Mouse (Mus musculus): Measurements from ENCODE around the gene Ipo4. TPM values are rescaled to one million over a fixed set of nuclear protein-coding genes. Genes with fewer than 3 reads are reported as not detected.

Ipo4 gene
- polyA plus RNA-seq, 1 experiment = 38.3 TPM

DNA sequence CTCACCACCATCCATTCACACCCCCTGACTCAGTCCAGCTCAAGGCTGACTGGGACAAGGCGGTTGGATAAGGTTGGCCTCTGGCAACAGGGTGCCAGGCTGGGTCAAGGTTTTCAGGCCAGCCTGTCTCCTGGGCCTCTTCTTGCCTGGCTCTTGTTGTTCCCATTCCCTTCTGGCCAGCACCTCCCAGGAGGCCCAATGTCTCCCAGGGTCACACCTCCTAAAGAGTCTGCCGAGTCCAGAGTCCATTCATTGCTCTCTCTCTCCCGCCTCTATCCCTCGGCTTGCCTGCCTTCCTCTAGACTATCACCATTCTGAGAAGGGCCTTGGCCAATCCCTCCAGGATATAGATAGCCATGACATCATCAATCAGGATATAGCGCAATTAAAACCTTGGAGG lies 22.3 kb upstream of the Ipo4 start:
- Histone ChIP-seq H3K4me1 (peaks cover 32% of the 10 kb centered on the region), H3K4me3 (replicated peaks) (no peak overlapping the region), H3K27me3 (replicated peaks) (no peaks in the 10 kb centered on the region), H3K36me3 (replicated peaks; ENCODE audit: low read length) (peaks cover 43% of the 10 kb centered on the region), H3K9me3 (no peaks in the 10 kb centered on the region)
- TF ChIP-seq GATA1 (IDR thresholded peaks at IDR 0.05; ENCODE audit: borderline replicate concordance, low read length) = no peak
- no peak for TF ChIP-seq FLI1 (IDR thresholded peaks at IDR 0.05; ENCODE audit: low read length)

DNA sequence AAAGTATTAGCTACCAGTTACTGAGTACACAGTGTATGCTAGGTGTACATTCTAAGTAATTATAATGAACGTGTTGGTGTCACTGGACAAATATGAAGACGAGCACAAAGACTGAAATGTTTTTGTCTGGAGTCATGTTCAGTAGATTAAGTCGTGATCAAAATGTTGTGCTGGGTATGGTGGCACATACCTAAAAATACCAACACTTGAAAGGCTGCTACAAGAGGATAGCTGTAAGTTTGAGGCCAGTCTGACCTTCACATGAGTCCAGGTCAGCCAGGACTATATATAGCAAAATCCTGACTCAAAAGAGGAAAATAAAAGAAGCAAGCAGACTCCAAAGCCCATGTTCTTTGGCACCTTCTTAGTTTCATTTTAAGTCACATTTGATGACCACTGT lies 21.2 kb upstream of the Ipo4 start:
- Histone ChIP-seq H3K4me3 (replicated peaks) (no peak overlapping the region), H3K27me3 (replicated peaks) (peaks cover 2% of the 10 kb centered on the region), H3K4me1 (peaks cover 32% of the 10 kb centered on the region), H3K9me3 (no peaks in the 10 kb centered on the region), H3K36me3 (replicated peaks; ENCODE audit: low read length) (peaks cover 32% of the 10 kb centered on the region)
- no peak for TF ChIP-seq GATA1 (IDR thresholded peaks at IDR 0.05; ENCODE audit: borderline replicate concordance, low read length)
- TF ChIP-seq FLI1 (IDR thresholded peaks at IDR 0.05; ENCODE audit: low read length) = no peak

DNA sequence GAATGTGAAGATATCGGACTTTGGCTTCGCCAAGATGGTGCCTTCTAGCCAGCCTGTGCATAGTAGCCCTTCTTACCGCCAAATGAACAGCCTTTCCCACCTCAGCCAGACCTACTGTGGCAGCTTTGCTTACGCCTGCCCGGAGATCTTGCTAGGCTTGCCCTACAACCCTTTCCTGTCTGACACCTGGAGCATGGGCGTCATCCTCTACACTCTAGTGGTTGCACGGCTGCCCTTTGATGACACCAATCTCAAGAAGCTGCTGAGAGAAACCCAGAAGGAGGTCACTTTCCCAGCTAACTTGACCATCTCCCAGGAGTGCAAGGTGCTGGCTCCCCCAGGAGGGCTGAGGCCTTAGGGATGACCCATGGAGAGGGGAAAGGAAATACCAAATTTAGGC lies 15.8 kb upstream of the Ipo4 start:
- Histone ChIP-seq H3K4me3 (replicated peaks) (no peak overlapping the region), H3K36me3 (replicated peaks; ENCODE audit: low read length) (peaks cover 11% of the 10 kb centered on the region), H3K4me1 (peaks cover 15% of the 10 kb centered on the region), H3K9me3 (no peaks in the 10 kb centered on the region), H3K27me3 (replicated peaks) (peaks cover 5% of the 10 kb centered on the region)
- no peak for TF ChIP-seq GATA1 (IDR thresholded peaks at IDR 0.05; ENCODE audit: borderline replicate concordance, low read length)
- TF ChIP-seq FLI1 (IDR thresholded peaks at IDR 0.05; ENCODE audit: low read length) = no peak

- peaks cover 5% of the 10 kb centered on the region for H3K27me3 ChIP-seq (replicated peaks)
- H3K36me3 ChIP-seq (replicated peaks; ENCODE audit: low read length) = peaks cover 19% of the 10 kb centered on the region
- H3K4me1 ChIP-seq = peaks cover 21% of the 10 kb centered on the region
- TF ChIP-seq FLI1 (IDR thresholded peaks at IDR 0.05; ENCODE audit: low read length) (no peak), GATA1 (IDR thresholded peaks at IDR 0.05; ENCODE audit: borderline replicate concordance, low read length) (no peak)
- no peaks in the 10 kb centered on the region for H3K9me3 ChIP-seq
- H3K4me3 ChIP-seq (replicated peaks) = no peak within 1 kb of the TSS
Measured at GRCm38 (mm10) chr14:55649884-55650283, 14.1 kb upstream of the Ipo4 start, which contains the start of gene Tssk4. Gene Tssk4 (plus strand): TSS chr14:55650184.

- Histone ChIP-seq H3K27me3 (replicated peaks) (no peaks in the 10 kb centered on the region), H3K4me1 (peaks cover 56% of the 10 kb centered on the region), H3K4me3 (replicated peaks) (peak overlapping the region; percentile 91), H3K36me3 (replicated peaks; ENCODE audit: low read length) (peaks cover 44% of the 10 kb centered on the region), H3K9me3 (no peaks in the 10 kb centered on the region)
- TF ChIP-seq GATA1 (IDR thresholded peaks at IDR 0.05; ENCODE audit: borderline replicate concordance, low read length) (no peak), FLI1 (IDR thresholded peaks at IDR 0.05; ENCODE audit: low read length) (no peak)
Measured at GRCm38 (mm10) chr14:55644261-55644888, 8.6 kb upstream of the Ipo4 start.

DNA sequence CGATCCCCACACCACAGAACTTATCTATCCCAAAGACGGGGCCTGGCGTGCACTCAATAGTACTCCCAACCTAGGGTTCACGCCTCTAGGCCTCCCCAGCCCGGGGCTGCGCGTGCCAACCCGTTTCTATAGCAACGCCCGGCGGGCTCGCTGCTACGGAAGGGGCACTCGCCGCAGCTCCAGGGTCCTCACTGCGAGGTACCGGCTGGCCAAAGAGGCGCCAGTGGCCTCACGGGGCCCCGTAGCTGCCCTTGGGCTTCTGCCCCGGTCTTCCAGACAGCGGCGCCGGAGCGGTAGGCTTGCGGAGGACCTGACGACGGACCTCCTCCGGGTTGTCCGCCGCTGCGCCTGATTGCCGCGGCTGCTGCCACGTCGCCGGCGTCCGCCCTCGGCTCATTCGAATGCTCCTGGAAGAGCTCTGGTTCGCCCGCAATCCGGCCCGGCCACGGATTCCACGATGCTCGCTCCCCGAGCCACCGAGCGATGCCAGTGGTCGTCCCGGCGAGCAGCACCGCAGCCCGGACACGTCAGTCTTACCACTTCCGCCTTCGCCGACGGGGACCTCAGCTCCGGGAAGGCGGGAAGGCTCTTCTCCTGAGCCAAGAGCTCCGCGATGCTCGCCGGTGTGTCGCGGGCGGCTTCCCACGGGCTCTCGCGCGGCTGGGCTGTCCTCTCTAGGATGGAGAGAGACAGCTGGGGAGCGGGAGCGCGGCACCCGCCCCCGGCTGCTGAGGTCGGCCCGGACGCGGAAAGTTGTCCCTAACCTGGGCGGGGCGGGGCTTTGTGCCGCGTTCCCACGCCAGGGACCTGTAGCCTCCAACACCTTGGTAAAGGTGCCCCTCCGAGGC lies 7.5 kb upstream of the Ipo4 start, which contains the start of gene Tm9sf1:
TSS of gene Tm9sf1 (minus strand) at position 747 of the 848 bp plus-strand sequence.
- no peak for TF ChIP-seq GATA1 (IDR thresholded peaks at IDR 0.05; ENCODE audit: borderline replicate concordance, low read length)
- TF ChIP-seq FLI1 (IDR thresholded peaks at IDR 0.05; ENCODE audit: low read length) = peak; percentile 40; the same call in 1 of the 2 replicates
- H3K9me3 ChIP-seq = no peaks in the 10 kb centered on the region
- H3K27me3 ChIP-seq (replicated peaks) = no peaks in the 10 kb centered on the region
- peaks cover 55% of the 10 kb centered on the region for H3K36me3 ChIP-seq (replicated peaks; ENCODE audit: low read length)
- H3K4me3 ChIP-seq (replicated peaks) = peak within 1 kb of the TSS; percentile 96
- H3K4me1 ChIP-seq = peaks cover 53% of the 10 kb centered on the region

- Histone ChIP-seq H3K9me3 (no peaks in the 10 kb centered on the region), H3K4me1 (peaks cover 57% of the 10 kb centered on the region), H3K27me3 (replicated peaks) (no peaks in the 10 kb centered on the region), H3K4me3 (replicated peaks) (peak overlapping the region; percentile 96), H3K36me3 (replicated peaks; ENCODE audit: low read length) (peaks cover 61% of the 10 kb centered on the region)
- TF ChIP-seq GATA1 (IDR thresholded peaks at IDR 0.05; ENCODE audit: borderline replicate concordance, low read length) (no peak), FLI1 (IDR thresholded peaks at IDR 0.05; ENCODE audit: low read length) (no peak)
Measured at GRCm38 (mm10) chr14:55642679-55643059, 6.9 kb upstream of the Ipo4 start.

DNA sequence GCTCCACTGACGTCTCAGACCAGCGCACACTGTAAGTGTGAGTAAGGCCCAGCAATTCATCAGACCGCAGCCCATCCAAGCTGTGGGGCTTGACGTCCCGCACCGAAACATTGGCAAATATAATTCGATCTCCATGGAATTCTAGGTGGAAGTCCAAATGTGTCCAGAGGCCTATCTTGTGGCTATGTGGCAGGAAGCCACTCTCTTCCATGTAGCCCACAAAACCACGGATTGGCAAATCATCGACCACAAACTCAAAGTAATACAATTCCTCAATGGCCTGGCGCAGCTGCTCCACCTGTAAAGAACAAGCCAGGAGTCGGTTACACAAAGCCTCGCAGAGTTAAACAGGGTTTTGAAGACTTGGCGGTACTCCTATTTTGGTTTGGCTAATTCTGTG lies 5.5 kb upstream of the Ipo4 start:
- Histone ChIP-seq H3K4me1 (peaks cover 61% of the 10 kb centered on the region), H3K4me3 (replicated peaks) (no peak overlapping the region)

DNA sequence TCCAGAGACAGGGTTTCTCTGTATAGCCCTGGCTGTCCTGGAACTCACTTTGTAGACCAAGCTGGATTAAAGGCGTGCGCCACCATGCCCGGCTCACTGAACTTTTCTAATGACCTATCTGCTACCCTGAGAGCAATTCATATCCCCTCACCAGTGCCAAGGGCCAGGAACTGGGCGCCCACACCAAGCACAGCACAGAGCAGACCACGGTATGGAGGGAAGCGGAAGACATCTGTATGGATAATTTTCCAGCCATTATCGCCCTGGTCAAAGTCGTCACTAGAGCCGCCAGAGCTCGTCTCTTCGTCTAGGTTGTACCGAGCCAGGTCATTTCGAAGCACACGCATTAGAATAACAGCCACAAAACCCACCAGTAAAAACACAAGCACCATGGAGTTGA lies 5.1 kb upstream of the Ipo4 start:
- Histone ChIP-seq H3K4me3 (replicated peaks) (no peak overlapping the region), H3K36me3 (replicated peaks; ENCODE audit: low read length) (peaks cover 60% of the 10 kb centered on the region), H3K4me1 (peaks cover 61% of the 10 kb centered on the region), H3K9me3 (no peaks in the 10 kb centered on the region), H3K27me3 (replicated peaks) (no peaks in the 10 kb centered on the region)
- TF ChIP-seq GATA1 (IDR thresholded peaks at IDR 0.05; ENCODE audit: borderline replicate concordance, low read length) (no peak), FLI1 (IDR thresholded peaks at IDR 0.05; ENCODE audit: low read length) (no peak)

More for the DNA sequence above, 5.5 kb upstream of the Ipo4 start:
- Histone ChIP-seq H3K9me3 (no peaks in the 10 kb centered on the region), H3K27me3 (replicated peaks) (no peaks in the 10 kb centered on the region), H3K36me3 (replicated peaks; ENCODE audit: low read length) (peaks cover 60% of the 10 kb centered on the region)
- TF ChIP-seq GATA1 (IDR thresholded peaks at IDR 0.05; ENCODE audit: borderline replicate concordance, low read length) (no peak), FLI1 (IDR thresholded peaks at IDR 0.05; ENCODE audit: low read length) (no peak)

DNA sequence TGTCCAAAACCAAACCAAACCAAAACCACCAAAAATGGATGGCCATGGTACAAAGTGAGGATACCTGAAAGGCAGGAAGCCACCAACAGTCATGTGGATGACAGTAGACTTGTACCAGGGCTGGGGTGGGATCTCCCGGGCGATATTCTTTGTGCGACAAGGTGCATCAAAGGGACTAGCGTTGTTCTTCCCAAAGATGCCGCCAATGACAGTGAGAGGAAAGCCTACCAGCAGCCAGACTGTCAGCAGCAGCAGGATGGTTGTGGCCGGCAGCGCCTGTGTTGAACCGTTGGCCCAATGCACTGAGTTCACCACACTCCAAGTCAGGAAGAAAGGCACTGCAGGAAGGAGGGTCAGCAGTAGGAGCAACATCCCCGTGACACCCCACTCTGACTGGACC lies 2.0 kb upstream of the Ipo4 start, which contains the start of gene Gm49378:
TSS of gene Gm49378 (minus strand) at position 101 of the 400 bp plus-strand sequence.
- Histone ChIP-seq H3K27me3 (replicated peaks) (no peaks in the 10 kb centered on the region), H3K36me3 (replicated peaks; ENCODE audit: low read length) (peaks cover 74% of the 10 kb centered on the region), H3K9me3 (no peaks in the 10 kb centered on the region), H3K4me1 (peaks cover 63% of the 10 kb centered on the region), H3K4me3 (replicated peaks) (peak within 1 kb of the TSS; percentile 14)
- TF ChIP-seq FLI1 (IDR thresholded peaks at IDR 0.05; ENCODE audit: low read length) (no peak), GATA1 (IDR thresholded peaks at IDR 0.05; ENCODE audit: borderline replicate concordance, low read length) (no peak)

Data from megakaryocyte, embryonic 14.5 days (primary cell).